Mouse (Mus musculus): Measurements from ENCODE around the gene Rfc4. TPM values are rescaled to one million over a fixed set of nuclear protein-coding genes. Genes with fewer than 3 reads are reported as not detected.
A peak's percentile ranks its signal among the peaks of the same experiment; 100 is the strongest.

Rfc4 gene
- polyA plus RNA-seq (2016; fragmentation: Nextera tagmentation; extraction: Ambion mirVana) = 106 and 112 TPM in 2 replicates

DNA sequence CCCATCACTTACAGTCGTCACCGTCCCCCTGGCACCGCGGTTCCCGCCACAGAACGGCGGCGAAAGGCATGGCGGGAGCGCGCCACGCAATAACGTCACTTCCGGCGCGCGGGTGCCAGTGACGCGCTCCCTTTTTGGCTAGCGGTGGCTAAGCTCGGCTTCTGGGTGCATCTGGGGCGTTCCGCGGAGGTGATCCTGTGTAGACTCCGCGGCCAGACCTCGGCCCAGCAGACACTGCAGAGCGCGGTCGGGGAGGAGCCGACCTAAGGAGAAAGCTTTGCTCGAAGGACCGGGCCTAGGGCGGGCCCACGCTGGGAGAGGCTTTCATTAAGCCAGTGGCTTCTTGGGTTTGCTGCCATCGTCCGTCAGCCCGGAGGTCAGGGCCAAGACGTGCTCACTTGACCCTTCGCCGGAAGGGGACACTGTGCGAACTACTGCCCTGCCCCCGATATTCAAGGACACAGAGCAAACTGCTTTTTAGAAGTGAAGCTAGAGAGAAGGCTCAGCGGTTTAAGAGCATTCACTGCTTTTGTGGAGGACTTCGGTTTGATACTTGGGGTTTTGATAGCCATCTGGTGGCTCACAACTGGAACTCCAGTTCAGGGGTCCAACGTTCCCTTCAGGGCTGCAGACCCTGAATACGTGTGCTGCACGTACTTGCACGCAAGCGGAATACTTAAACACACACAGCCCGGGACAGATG lies at the start of gene Rfc4:
Gene Rfc4, minus strand, starts transcription at position 65 of the 703 bp plus-strand sequence.
- under 1% methylated on average over 51 of the region's 51 CpGs for WGBS
- peak within 1 kb of the TSS; percentile 87 for H3K9ac ChIP-seq
- H3K4me1 ChIP-seq = peaks cover 19% of the 10 kb centered on the region
- H3K4me2 ChIP-seq (replicated peaks) = peak within 1 kb of the TSS; percentile 79
- peak within 1 kb of the TSS; percentile 92 for H3K27ac ChIP-seq
- H3K4me3 ChIP-seq = peak within 1 kb of the TSS; percentile 74
- no peaks in the 10 kb centered on the region for H3K9me3 ChIP-seq
- peaks cover 11% of the 10 kb centered on the region for H3K36me3 ChIP-seq
- no peaks in the 10 kb centered on the region for H3K27me3 ChIP-seq (replicated peaks)
- peak; percentile 95 for ATAC-seq (ENCODE audit: low FRiP score, low read depth)

DNA sequence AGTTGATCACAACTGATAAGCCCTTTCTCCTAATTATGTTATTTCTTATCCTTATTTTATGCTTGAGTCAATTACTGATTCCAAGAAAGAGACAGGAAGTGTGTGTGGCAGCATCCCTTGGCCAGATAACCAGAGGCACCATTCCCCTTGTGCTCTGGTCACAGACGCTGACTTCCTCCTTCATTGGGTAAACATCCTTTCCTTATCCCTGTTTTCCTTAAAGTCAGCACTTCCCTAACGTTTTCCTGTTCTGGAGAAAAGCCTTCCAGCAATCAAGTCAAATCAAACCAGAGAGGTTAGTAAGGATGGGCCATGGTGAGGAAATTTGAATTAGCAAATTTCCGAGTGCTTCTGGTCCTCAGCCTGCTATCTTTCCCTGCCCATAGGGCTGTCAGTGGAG lies 48.4 kb upstream of the Rfc4 start:
- Histone ChIP-seq H3K4me3 (no peak overlapping the region), H3K27me3 (replicated peaks) (no peaks in the 10 kb centered on the region), H3K4me1 (no peaks in the 10 kb centered on the region), H3K4me2 (replicated peaks) (no peak overlapping the region), H3K9me3 (no peaks in the 10 kb centered on the region), H3K27ac (no peak overlapping the region), H3K36me3 (no peaks in the 10 kb centered on the region), H3K9ac (no peak overlapping the region)
- 71% methylated on average over 3 of the region's 3 CpGs for WGBS
- no peak for ATAC-seq (ENCODE audit: low FRiP score, low read depth)

DNA sequence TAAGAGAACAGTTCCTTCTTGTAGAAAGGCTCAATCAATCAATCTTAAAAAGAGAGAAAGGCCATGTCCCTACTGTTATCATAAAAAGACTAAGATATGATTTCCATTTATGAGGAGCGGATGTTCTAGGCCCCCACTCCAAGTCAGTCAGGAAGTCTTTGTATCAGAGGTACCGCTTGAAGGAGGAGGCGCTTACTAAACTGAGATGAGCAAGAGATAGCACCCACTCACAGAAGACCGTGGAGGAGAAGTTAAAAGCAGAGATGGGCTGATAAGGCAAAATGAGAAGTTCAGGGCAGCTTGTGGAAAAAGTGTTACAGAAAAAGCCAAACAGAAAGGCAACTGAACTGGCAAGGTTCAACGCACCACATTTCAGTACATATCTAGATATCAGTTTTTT lies 47.3 kb upstream of the Rfc4 start:
- H3K4me3 ChIP-seq = no peak overlapping the region
- no peak for ATAC-seq (ENCODE audit: low FRiP score, low read depth)
- no peaks in the 10 kb centered on the region for H3K27me3 ChIP-seq (replicated peaks)
- no peak overlapping the region for H3K9ac ChIP-seq
- H3K9me3 ChIP-seq = no peaks in the 10 kb centered on the region
- H3K36me3 ChIP-seq = no peaks in the 10 kb centered on the region
- no peaks in the 10 kb centered on the region for H3K4me1 ChIP-seq
- H3K27ac ChIP-seq = no peak overlapping the region
- WGBS = 91% methylated on average over 5 of the region's 5 CpGs
- no peak overlapping the region for H3K4me2 ChIP-seq (replicated peaks)

DNA sequence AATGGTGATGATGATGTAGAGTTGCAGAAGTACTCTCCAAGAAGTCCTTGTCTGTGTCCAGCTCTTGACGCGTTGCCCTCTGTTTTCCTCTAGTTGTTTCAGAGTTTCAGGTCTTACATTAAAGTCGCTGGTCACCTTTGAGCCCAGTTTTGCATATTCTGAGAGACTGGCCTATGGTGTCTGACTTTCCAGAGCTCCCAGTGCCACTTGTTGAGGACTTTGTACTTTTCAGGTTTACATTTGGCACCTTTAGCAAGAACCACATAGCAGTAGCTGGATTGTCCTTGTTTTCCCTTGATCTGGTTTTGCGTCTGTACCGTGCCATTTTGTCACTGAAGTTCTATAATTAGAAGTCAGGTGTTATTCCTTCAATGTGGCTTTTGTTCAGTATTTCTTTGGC lies 46.4 kb upstream of the Rfc4 start:
- 93% methylated on average over 5 of the region's 5 CpGs for WGBS
- no peak overlapping the region for H3K9ac ChIP-seq
- no peak overlapping the region for H3K4me2 ChIP-seq (replicated peaks)
- no peaks in the 10 kb centered on the region for H3K36me3 ChIP-seq
- H3K27ac ChIP-seq = no peak overlapping the region
- no peak for ATAC-seq (ENCODE audit: low FRiP score, low read depth)
- no peaks in the 10 kb centered on the region for H3K27me3 ChIP-seq (replicated peaks)
- H3K4me1 ChIP-seq = no peaks in the 10 kb centered on the region
- no peaks in the 10 kb centered on the region for H3K9me3 ChIP-seq
- H3K4me3 ChIP-seq = no peak overlapping the region

DNA sequence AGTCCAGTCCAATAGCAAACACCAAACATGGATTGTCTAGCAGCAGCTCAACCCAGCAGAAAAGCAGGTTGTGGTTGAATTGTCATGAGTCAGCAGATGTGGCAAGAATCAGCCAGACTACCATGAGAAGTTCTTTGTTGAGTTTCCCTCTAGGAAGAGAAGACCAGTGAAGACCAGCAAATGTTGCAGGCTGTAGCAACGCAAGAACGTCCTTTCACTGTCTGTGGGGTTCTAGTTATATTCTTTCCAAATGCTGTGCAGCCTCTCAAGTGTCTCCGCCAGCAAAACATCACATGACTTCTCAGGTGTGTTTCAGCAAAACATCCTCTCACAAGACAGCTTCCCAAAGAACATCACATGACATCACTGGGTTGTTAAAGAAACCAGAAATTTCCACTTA lies 43.3 kb upstream of the Rfc4 start:
- no peaks in the 10 kb centered on the region for H3K36me3 ChIP-seq
- no peak overlapping the region for H3K4me3 ChIP-seq
- 92% methylated on average over 3 of the region's 3 CpGs for WGBS
- H3K27me3 ChIP-seq (replicated peaks) = no peaks in the 10 kb centered on the region
- no peak overlapping the region for H3K4me2 ChIP-seq (replicated peaks)
- no peak overlapping the region for H3K9ac ChIP-seq
- H3K9me3 ChIP-seq = no peaks in the 10 kb centered on the region
- H3K4me1 ChIP-seq = no peaks in the 10 kb centered on the region
- no peak for ATAC-seq (ENCODE audit: low FRiP score, low read depth)
- no peak overlapping the region for H3K27ac ChIP-seq

DNA sequence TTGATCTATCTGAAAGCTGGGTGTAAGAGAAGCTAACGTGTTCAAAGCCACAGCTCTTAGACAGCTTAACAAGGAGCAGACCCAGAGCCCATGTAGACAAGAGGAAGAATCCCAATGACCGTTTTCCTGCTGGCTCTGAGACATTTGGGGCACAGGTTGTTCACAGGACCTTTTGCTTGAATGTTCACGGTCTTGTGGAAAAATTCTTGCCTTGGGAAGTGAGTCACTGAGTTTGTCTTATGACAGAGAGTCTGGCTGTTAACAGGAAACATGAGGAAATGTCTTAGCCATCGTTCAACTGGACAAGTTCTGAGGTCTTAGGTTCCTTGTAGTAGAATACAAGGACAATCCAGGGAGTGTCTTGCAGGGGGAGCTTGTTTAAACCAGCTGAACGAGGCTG lies 39.5 kb upstream of the Rfc4 start:
- no peaks in the 10 kb centered on the region for H3K9me3 ChIP-seq
- H3K27ac ChIP-seq = no peak overlapping the region
- H3K4me2 ChIP-seq (replicated peaks) = no peak overlapping the region
- H3K4me3 ChIP-seq = no peak overlapping the region
- no peaks in the 10 kb centered on the region for H3K4me1 ChIP-seq
- H3K9ac ChIP-seq = no peak overlapping the region
- 83% methylated on average over 5 of the region's 5 CpGs for WGBS
- H3K27me3 ChIP-seq (replicated peaks) = no peaks in the 10 kb centered on the region
- ATAC-seq (ENCODE audit: low FRiP score, low read depth) = no peak
- no peaks in the 10 kb centered on the region for H3K36me3 ChIP-seq

DNA sequence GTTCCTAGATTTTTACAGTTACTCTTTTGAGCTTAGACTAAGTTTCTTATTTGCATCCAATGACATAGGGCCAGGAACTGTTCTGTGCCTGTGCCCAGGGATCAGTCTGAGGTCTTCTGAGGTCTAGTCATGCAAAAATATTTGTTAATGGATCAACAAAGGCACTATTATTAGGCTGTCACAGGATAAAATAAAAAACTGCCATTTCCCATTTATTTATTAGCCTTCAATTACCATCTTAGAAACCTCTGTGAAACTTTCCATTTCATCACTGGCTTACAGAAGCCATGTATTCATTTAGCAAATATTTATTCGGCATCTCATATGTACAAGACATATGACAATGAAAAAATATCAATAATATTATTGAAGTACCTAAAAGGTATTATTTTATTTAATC lies 39.1 kb upstream of the Rfc4 start:
- ATAC-seq (ENCODE audit: low FRiP score, low read depth) = no peak
- Histone ChIP-seq H3K9me3 (no peaks in the 10 kb centered on the region), H3K27me3 (replicated peaks) (no peaks in the 10 kb centered on the region), H3K4me1 (no peaks in the 10 kb centered on the region), H3K4me3 (no peak overlapping the region), H3K27ac (no peak overlapping the region), H3K4me2 (replicated peaks) (no peak overlapping the region), H3K36me3 (no peaks in the 10 kb centered on the region), H3K9ac (no peak overlapping the region)
- WGBS = 88% methylated on average over 1 of the region's 1 CpGs

DNA sequence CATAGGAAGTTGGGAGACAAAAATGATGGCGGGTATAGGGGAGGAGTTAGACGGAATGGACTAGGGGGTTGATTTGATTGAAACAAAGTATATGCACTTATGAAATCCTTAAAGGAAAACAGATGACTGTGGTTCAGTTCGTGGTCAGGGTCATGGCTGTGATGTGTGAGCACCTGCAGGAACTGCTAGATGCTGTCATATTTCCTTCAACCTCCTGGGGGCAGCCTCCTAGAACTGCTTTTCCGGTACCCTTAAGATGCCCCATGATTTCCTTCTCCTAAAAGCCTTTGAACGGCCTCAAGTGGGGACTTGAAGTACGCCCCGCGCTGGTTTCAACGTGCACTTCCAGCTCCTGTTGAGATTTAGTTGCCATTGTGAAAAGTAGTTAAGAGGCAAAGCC lies 37.9 kb upstream of the Rfc4 start:
- Histone ChIP-seq H3K27ac (no peak overlapping the region), H3K36me3 (no peaks in the 10 kb centered on the region), H3K4me1 (no peaks in the 10 kb centered on the region), H3K9me3 (no peaks in the 10 kb centered on the region), H3K4me2 (replicated peaks) (no peak overlapping the region), H3K27me3 (replicated peaks) (no peaks in the 10 kb centered on the region), H3K4me3 (no peak overlapping the region), H3K9ac (no peak overlapping the region)
- ATAC-seq (ENCODE audit: low FRiP score, low read depth) = no peak
- WGBS = 73% methylated on average over 9 of the region's 9 CpGs

DNA sequence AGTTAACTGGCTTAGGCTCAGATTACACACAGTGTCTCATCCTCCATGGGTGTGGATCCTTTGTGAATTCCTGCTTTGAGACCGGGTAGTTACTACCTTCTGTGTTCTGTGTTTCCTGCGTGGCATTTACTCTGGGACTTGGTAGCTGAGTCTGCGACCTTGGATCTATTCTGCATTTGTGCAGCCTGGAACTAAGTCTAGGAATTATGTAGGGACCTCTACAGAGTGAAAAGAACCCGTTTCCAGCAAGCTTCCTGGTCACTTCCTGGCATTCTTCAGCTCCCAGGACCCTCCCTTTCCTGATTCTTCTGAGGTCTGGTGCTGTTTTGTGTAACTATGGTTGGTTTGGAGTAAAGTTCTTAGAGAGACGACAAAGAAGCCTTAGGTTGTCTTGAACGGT lies 36.9 kb upstream of the Rfc4 start:
- no peak overlapping the region for H3K27ac ChIP-seq
- no peak overlapping the region for H3K4me2 ChIP-seq (replicated peaks)
- H3K4me3 ChIP-seq = no peak overlapping the region
- H3K36me3 ChIP-seq = no peaks in the 10 kb centered on the region
- no peaks in the 10 kb centered on the region for H3K4me1 ChIP-seq
- no peak for ATAC-seq (ENCODE audit: low FRiP score, low read depth)
- no peaks in the 10 kb centered on the region for H3K27me3 ChIP-seq (replicated peaks)
- H3K9ac ChIP-seq = no peak overlapping the region
- no peaks in the 10 kb centered on the region for H3K9me3 ChIP-seq
- WGBS = 79% methylated on average over 6 of the region's 6 CpGs

DNA sequence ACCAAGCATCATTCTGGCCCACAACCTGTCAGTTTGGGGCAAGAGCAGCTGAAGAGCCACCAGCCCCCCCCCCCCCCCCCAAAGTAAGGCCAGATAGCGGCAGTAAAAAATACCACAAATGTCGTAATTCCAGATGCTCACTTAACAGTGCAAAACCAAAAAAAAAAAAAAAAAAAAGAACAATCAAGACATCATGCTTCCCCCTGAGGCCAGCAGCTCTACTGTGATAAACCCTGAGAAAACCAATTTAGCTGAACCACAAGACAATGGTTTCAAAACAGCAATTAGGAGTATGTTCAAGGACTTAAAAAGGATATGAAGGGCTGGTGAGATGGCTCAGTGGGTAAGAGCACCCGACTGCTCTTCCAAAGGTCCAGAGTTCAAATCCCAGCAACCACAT lies 34.6 kb upstream of the Rfc4 start:
- H3K27me3 ChIP-seq (replicated peaks) = no peaks in the 10 kb centered on the region
- no peak overlapping the region for H3K27ac ChIP-seq
- H3K4me2 ChIP-seq (replicated peaks) = no peak overlapping the region
- ATAC-seq (ENCODE audit: low FRiP score, low read depth) = no peak
- 78% methylated on average over 3 of the region's 3 CpGs for WGBS
- H3K9me3 ChIP-seq = no peaks in the 10 kb centered on the region
- no peak overlapping the region for H3K4me3 ChIP-seq
- H3K36me3 ChIP-seq = no peaks in the 10 kb centered on the region
- H3K9ac ChIP-seq = no peak overlapping the region
- no peaks in the 10 kb centered on the region for H3K4me1 ChIP-seq

DNA sequence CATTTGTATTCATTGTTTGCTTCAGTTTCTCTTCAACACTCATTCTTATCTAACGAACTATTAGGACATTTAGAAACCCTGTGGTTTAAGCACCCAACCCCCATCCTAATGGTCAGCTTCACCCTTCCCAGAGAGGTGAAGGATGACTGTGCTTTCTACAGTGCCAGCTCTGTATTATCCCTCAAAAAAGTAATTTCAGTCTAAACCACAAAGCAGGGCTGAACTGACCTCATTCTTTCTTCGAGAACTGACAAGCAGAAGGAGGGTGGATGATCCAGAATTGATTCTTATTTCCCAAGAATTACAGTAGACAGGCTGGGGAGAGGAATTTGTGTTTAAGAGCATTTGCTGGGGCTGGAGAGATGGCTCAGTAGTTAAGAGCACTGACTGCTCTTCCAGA lies 32.2 kb upstream of the Rfc4 start:
- WGBS = 72% methylated on average over 2 of the region's 2 CpGs
- Histone ChIP-seq H3K9me3 (no peaks in the 10 kb centered on the region), H3K27ac (no peak overlapping the region), H3K9ac (no peak overlapping the region), H3K4me3 (no peak overlapping the region), H3K4me1 (no peaks in the 10 kb centered on the region), H3K36me3 (no peaks in the 10 kb centered on the region), H3K4me2 (replicated peaks) (no peak overlapping the region), H3K27me3 (replicated peaks) (no peaks in the 10 kb centered on the region)
- no peak for ATAC-seq (ENCODE audit: low FRiP score, low read depth)

DNA sequence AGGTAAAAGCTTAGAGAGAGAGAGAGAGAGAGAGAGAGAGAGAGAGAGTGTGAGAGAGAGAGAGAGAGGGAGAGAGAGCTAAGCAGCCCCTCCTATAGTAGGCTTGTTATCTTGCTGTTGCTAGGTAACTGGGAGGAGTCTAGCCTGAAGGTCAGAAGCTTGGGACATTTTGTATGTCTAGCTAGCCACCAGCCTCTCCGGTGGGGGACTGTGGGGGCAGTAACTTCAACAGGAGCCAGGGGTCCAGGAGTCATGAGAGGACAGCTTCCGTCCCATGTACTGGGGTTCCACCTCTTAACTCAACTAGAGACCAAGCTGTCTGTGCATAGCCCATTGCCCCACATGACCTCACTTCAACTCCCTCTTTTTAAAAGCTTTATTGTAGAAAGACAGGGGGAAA lies 31.4 kb upstream of the Rfc4 start:
- H3K9ac ChIP-seq = no peak overlapping the region
- ATAC-seq (ENCODE audit: low FRiP score, low read depth) = no peak
- H3K4me1 ChIP-seq = no peaks in the 10 kb centered on the region
- 67% methylated on average over 2 of the region's 2 CpGs for WGBS
- H3K4me2 ChIP-seq (replicated peaks) = no peak overlapping the region
- H3K27ac ChIP-seq = no peak overlapping the region
- H3K27me3 ChIP-seq (replicated peaks) = no peaks in the 10 kb centered on the region
- H3K4me3 ChIP-seq = no peak overlapping the region
- no peaks in the 10 kb centered on the region for H3K9me3 ChIP-seq
- no peaks in the 10 kb centered on the region for H3K36me3 ChIP-seq

DNA sequence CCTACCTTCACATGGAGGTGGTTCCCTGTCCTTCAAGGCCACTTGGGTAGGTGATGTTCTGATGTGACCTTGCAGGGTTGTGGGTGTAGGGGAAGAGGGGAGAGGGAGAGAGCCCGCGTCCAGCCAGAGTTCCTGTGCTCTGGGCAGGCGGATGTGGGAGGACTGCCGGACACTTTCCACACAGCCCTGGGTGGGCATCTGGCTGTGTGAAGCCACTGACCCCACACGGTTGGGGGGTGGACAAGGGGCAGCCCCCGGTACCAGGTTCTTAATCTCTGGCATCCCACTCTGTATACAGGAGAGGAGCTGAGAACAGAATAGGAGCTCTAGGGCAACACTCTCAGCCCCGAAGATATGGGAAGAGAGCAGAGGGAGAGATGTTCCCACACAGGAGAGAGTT lies 30.8 kb upstream of the Rfc4 start:
- ATAC-seq (ENCODE audit: low FRiP score, low read depth) = no peak
- Histone ChIP-seq H3K9ac (no peak overlapping the region), H3K27ac (no peak overlapping the region), H3K4me1 (no peaks in the 10 kb centered on the region), H3K9me3 (no peaks in the 10 kb centered on the region), H3K4me3 (no peak overlapping the region), H3K36me3 (no peaks in the 10 kb centered on the region), H3K27me3 (replicated peaks) (no peaks in the 10 kb centered on the region), H3K4me2 (replicated peaks) (no peak overlapping the region)
- WGBS = 90% methylated on average over 7 of the region's 7 CpGs

Data from neural tube, embryonic 12.5 days (tissue).